Mouse (Mus musculus) kidney, postnatal 0 days (tissue): ENCODE data around the gene Uba3. TPM values are rescaled to one million over a fixed set of nuclear protein-coding genes. Genes with fewer than 3 reads are reported as not detected.

Source experiments
- ATAC-seq: fragments of 200-750 bp; cut with Nextera tagmentation; replicated peaks from 2 replicates; pipeline ENCODE4 v1.8.0; 2017; ENCODE audit warnings: low read depth, moderate number of reproducible peaks, moderate TSS enrichment, moderate library complexity; ENCODE audit not compliant: low FRiP score
- DNase-seq: peaks from one replicate; pipeline ENCODE4 v3.0.0-alpha.2; 2016; ENCODE audit warnings: low spot score
- H3K27ac ChIP-seq: fragments of 300-500 bp; sonication (generic); 2 replicates; pipeline ENCODE4 v1.5.1; 2014; ENCODE audit warnings: mild to moderate bottlenecking
- H3K27me3 ChIP-seq: fragments of 300-500 bp; sonication (generic); 2 replicates; pipeline ENCODE4 v1.6.1; 2014; ENCODE audit warnings: low read length, mixed read lengths; ENCODE audit not compliant: insufficient read depth
- H3K36me3 ChIP-seq: fragments of 300-500 bp; sonication (generic); 2 replicates; pipeline ENCODE4 v1.6.1; 2014; ENCODE audit warnings: low read length, mixed read lengths; ENCODE audit not compliant: insufficient read depth
- H3K4me1 ChIP-seq: fragments of 300-500 bp; sonication (generic); replicated peaks from 2 replicates; pipeline ENCODE4 v1.6.1; 2014; ENCODE audit warnings: antibody characterized with exemption, low read length, mixed read lengths; ENCODE audit not compliant: insufficient read depth
- H3K4me2 ChIP-seq: fragments of 300-500 bp; sonication (generic); 2 replicates; pipeline ENCODE4 v1.6.1; 2014; ENCODE audit warnings: mild to moderate bottlenecking, low read length, moderate library complexity, mixed read lengths
- H3K4me3 ChIP-seq: fragments of 300-500 bp; sonication (generic); replicated peaks from 2 replicates; pipeline ENCODE4 v1.5.1; 2014; ENCODE audit warnings: low read depth, low read length
- H3K9ac ChIP-seq: fragments of 300-500 bp; sonication (generic); 2 replicates; pipeline ENCODE4 v1.6.1; 2014; ENCODE audit warnings: low read depth, low read length
- H3K9me3 ChIP-seq: fragments of 300-500 bp; sonication (generic); replicated peaks from 2 replicates; pipeline ENCODE4 v1.6.1; 2016; ENCODE audit warnings: low read length, inconsistent platforms, mixed read lengths
- CTCF ChIP-seq: IDR thresholded peaks from 2 replicates; pipeline ENCODE4 v1.5.1; 2016; ENCODE audit warnings: antibody characterized with exemption, low read depth, mild to moderate bottlenecking, moderate library complexity
- WGBS: fragments of 180-500 bp; shearing (Covaris S2); extraction: QIAGEN DNeasy Blood & Tissue Kit; methylation state at CpG from one replicate; pipeline ENCODE4 v1.1.7; 2014; 5-methylcytosine and 5-hydroxymethylcytosine counted together
- polyA plus RNA-seq: library from polyadenylated mRNA; unstranded; fragments of >200 nt; fragmentation: Nextera tagmentation; extraction: Ambion mirVana; gene quantifications from 2 replicates; pipeline ENCODE4 v1.2.1, GENCODE M21; 2015

The Uba3 gene
- polyA plus RNA-seq, 1 experiment from 2014 or later: 57.1 TPM

GRCm38 (mm10) chr6:97223566-97223965, 18.1 kb upstream of the Uba3 start:
- TF ChIP-seq CTCF: no peak
- Histone ChIP-seq H3K4me1 (peaks cover 11% of the 10 kb centered on the region; the same call in 1 of the 2 replicates), H3K9me3 (no peaks in the 10 kb centered on the region), H3K4me3 (no peak overlapping the region), H3K36me3 (no peaks in the 10 kb centered on the region), H3K9ac (no peak overlapping the region), H3K27me3 (no peaks in the 10 kb centered on the region), H3K4me2 (no peak overlapping the region), H3K27ac (peak overlapping the region; percentile 54)
- DNase-seq (no peak), ATAC-seq (no peak)
- 70% methylated on average over 4 of the region's 4 CpGs for WGBS

DNA sequence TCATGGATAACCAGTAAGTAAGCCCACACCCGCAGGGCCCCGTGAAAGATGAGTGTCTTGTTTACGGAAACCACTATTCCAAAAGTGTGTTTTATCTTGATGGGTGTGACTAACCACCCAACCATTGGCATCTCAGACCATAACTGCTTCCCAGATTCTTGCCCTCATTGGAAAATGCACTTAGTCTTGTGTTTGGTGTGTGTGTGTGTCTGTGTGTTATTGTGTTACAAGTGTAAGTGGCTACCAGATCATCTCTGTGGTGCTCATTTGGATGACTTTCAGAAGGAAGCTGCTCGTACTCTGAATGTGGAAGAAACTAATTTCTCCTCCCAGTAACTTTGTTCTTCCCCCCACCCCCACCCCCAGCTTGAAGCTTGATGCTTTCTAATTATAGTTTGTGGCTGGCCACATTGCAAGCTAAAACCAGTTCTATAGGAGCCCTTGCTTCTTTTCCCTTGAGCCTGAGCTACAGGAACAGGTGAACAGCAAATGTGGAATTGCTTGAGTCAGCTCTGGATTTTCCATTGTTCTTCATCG, 17.6 kb upstream of the Uba3 start:
- no peaks in the 10 kb centered on the region for H3K27me3 ChIP-seq
- WGBS: 52% methylated on average over 5 of the region's 5 CpGs
- H3K36me3 ChIP-seq: no peaks in the 10 kb centered on the region
- 0 out of 2 replicates have a peak overlapping the region, but pooled peaks have one; percentile 0 for H3K4me2 ChIP-seq
- peaks cover 11% of the 10 kb centered on the region; the same call in 1 of the 2 replicates for H3K4me1 ChIP-seq
- DNase-seq (peak; percentile 2), ATAC-seq (no peak)
- no peak overlapping the region for H3K4me3 ChIP-seq
- no peak for TF ChIP-seq CTCF
- H3K27ac ChIP-seq: no peak overlapping the region
- no peaks in the 10 kb centered on the region for H3K9me3 ChIP-seq
- H3K9ac ChIP-seq: no peak overlapping the region

- Histone ChIP-seq H3K27ac (no peak overlapping the region), H3K9me3 (no peaks in the 10 kb centered on the region), H3K36me3 (no peaks in the 10 kb centered on the region), H3K27me3 (no peaks in the 10 kb centered on the region), H3K9ac (no peak overlapping the region), H3K4me1 (peaks cover 11% of the 10 kb centered on the region; the same call in 1 of the 2 replicates), H3K4me2 (0 out of 2 replicates have a peak overlapping the region, but pooled peaks have one; percentile 0), H3K4me3 (no peak overlapping the region)
- 36% methylated on average over 6 of the region's 6 CpGs for WGBS
- TF ChIP-seq CTCF: no peak
- DNase-seq: peak; percentile 21
- no peak for ATAC-seq
These were observed 16.9 kb upstream of the Uba3 start for GRCm38 (mm10) chr6:97222321-97222720.

GRCm38 (mm10) chr6:97221205-97222025, 16.0 kb upstream of the Uba3 start:
- Histone ChIP-seq H3K4me3 (no peak overlapping the region), H3K9me3 (no peaks in the 10 kb centered on the region), H3K27me3 (no peaks in the 10 kb centered on the region), H3K4me2 (no peak overlapping the region), H3K9ac (0 out of 2 replicates have a peak overlapping the region, but pooled peaks have one; percentile 8), H3K27ac (no peak overlapping the region; the same call in 1 of the 2 replicates), H3K4me1 (peaks cover 11% of the 10 kb centered on the region; the same call in 1 of the 2 replicates), H3K36me3 (no peaks in the 10 kb centered on the region)
- ATAC-seq: no peak
- WGBS: 57% methylated on average over 15 of the region's 15 CpGs
- no peak for TF ChIP-seq CTCF
- DNase-seq: no peak

DNA sequence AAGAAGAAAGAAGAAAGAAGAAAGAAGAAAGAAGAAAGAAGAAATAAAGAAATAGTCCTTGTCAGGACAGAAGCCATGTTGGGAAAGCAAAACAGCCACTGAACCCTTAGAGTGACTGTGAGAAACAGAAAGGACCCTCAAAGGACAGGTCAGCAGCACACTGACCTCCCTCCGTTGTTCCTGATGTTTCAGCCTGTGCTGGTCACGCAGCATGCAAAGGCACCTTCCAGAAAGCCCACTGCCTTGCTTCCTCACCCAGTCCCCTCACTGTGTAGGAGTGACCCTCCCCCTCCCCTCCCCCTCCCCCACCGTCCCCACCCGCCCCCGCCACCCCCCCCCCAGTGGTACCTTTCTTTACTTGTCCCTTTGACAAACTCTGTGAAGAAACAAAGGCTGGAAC, 15.2 kb upstream of the Uba3 start:
- ATAC-seq: no peak
- H3K4me2 ChIP-seq: no peak overlapping the region
- no peak overlapping the region for H3K4me3 ChIP-seq
- no peak overlapping the region for H3K27ac ChIP-seq
- H3K36me3 ChIP-seq: no peaks in the 10 kb centered on the region
- no peak for TF ChIP-seq CTCF
- no peaks in the 10 kb centered on the region for H3K27me3 ChIP-seq
- WGBS: 47% methylated on average over 5 of the region's 5 CpGs
- H3K4me1 ChIP-seq: peaks cover 11% of the 10 kb centered on the region; the same call in 1 of the 2 replicates
- no peak for DNase-seq
- no peak overlapping the region for H3K9ac ChIP-seq
- H3K9me3 ChIP-seq: no peaks in the 10 kb centered on the region

DNA sequence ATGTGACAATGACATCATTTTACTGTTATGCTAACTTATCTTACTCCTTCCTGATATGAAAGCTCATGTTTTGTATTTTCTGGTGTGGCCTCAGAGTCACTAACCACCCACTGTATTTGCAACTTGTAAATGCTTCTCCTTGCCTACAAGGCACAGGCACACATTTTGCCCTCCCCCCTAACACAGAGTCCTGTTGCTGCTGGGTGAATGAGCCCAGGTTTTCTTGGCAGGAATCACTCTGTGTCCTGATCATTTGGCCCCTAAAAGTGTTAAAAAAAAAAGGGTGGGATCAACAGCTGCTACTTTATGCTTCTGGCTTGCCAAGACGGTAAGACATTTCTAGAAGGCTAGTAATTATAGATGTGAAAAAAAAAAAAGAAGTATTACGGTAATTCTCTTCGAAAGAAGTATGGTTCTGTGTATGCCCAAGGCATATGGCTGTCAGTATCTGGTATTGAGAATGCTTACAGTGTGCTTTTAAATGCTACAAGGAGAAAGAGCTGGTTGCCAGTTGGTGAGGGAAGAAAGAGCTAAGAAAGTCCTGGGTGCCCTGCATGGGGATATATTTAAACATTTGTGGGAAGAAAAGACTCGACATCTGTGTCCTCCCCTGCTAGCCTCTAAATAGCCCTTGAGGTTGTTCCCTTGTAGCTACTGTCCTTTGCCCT, 10.8 kb upstream of the Uba3 start:
- no peak overlapping the region for H3K9ac ChIP-seq
- no peak for ATAC-seq
- H3K36me3 ChIP-seq: no peaks in the 10 kb centered on the region
- no peaks in the 10 kb centered on the region for H3K27me3 ChIP-seq
- no peak for TF ChIP-seq CTCF
- no peaks in the 10 kb centered on the region for H3K9me3 ChIP-seq
- WGBS: 76% methylated on average over 4 of the region's 4 CpGs
- no peak overlapping the region; the same call in 1 of the 2 replicates for H3K27ac ChIP-seq
- H3K4me3 ChIP-seq: no peak overlapping the region
- no peak for DNase-seq
- H3K4me1 ChIP-seq: peaks cover 7% of the 10 kb centered on the region; the same call in 1 of the 2 replicates
- no peak overlapping the region for H3K4me2 ChIP-seq
